Mouse (Mus musculus) intestine, embryonic 16.5 days (tissue): Measurements from ENCODE around the gene Clec3b. TPM values are rescaled to one million over a fixed set of nuclear protein-coding genes. Genes with fewer than 3 reads are reported as not detected.

Experiments
- ATAC-seq: fragments of 200-750 bp; cut with Nextera tagmentation; 2 replicates; pipeline ENCODE4 v1.8.0; 2017; ENCODE audit warnings: moderate TSS enrichment, moderate library complexity
- H3K27ac ChIP-seq: fragments of 300-500 bp; sonication (generic); 2 replicates; pipeline ENCODE4 v1.5.1; 2014; ENCODE audit warnings: mild to moderate bottlenecking, low read length
- H3K27me3 ChIP-seq: fragments of 300-500 bp; sonication (generic); replicated peaks from 2 replicates; pipeline ENCODE4 v1.6.1; 2014; ENCODE audit warnings: low read length, control low read depth, mixed read lengths; ENCODE audit not compliant: control insufficient read depth, insufficient read depth
- H3K36me3 ChIP-seq: fragments of 300-500 bp; sonication (generic); 2 replicates; pipeline ENCODE4 v1.6.1; 2014; ENCODE audit warnings: low read length, control low read depth; ENCODE audit not compliant: control insufficient read depth, insufficient read depth
- H3K4me1 ChIP-seq: fragments of 300-500 bp; sonication (generic); 2 replicates; pipeline ENCODE4 v1.6.1; 2014; ENCODE audit warnings: low read length, control low read depth, mixed read lengths; ENCODE audit not compliant: control insufficient read depth, insufficient read depth
- H3K4me2 ChIP-seq: fragments of 300-500 bp; sonication (generic); 2 replicates; pipeline ENCODE4 v1.6.1; 2014; ENCODE audit warnings: low read depth, low read length, control low read depth
- H3K4me3 ChIP-seq: fragments of 300-500 bp; sonication (generic); 2 replicates; pipeline ENCODE4 v1.5.1; 2014; ENCODE audit warnings: mild to moderate bottlenecking, low read length
- H3K9ac ChIP-seq: fragments of 300-500 bp; sonication (generic); 2 replicates; pipeline ENCODE4 v1.6.1; 2014; ENCODE audit warnings: low read depth, low read length
- H3K9me3 ChIP-seq: fragments of 300-500 bp; sonication (generic); 2 replicates; pipeline ENCODE4 v1.6.1; 2016; ENCODE audit warnings: low read length, control low read depth; ENCODE audit not compliant: control insufficient read depth
- WGBS: fragments of 180-500 bp; shearing (Covaris S2); extraction: QIAGEN DNeasy Blood & Tissue Kit; methylation state at CpG from one replicate; pipeline ENCODE4 v1.1.7; 2014; 5-methylcytosine and 5-hydroxymethylcytosine counted together
- polyA plus RNA-seq: library from polyadenylated mRNA; unstranded; fragments of >200 nt; fragmentation: Nextera tagmentation; extraction: Ambion mirVana; gene quantifications from 2 replicates; pipeline ENCODE4 v1.2.1, GENCODE M21; 2015

Clec3b gene
- polyA plus RNA-seq: 0.27 and 0.42 TPM in 2 replicates

DNA sequence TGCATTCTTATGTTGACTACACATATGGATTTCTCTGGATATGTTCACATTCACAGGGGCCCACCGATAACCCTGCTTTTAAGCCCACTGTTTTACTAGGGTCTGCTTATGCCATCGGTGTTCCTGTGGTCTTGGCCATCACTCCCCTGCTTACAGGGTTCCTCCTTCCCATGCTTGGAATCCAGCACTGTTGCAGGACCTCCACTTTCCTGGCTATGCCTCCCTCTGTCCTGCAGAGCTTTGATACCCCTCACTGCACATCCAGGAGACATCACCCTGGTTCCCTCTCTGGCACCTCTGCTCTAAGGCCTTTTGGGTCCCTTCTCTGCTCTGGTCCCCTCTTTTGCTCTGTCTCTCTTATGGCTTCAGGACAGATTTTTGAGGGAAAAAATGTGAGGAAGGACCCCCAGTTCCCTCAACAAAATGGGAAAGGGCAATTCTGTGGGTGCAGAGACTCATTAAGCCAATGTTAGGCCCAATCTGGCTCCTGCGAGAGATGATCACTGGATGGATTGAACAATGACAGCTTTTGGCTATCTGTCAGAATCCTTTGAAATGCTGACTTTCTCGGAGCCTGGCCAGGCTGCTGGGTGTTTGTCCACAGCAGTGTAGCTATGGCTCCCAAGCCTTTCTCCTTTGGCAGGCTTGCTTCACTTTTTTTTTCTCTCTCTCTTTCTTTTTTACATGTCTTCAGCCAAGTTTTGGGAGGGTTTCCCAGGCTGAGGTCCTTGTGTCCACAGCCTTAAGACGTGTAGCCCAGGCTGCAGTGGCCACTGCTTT lies at the start of gene Clec3b:
Gene Clec3b, plus strand, starts transcription at position 706 of the 780 bp plus-strand sequence.
- no peaks in the 10 kb centered on the region; the same call in 1 of the 2 replicates for H3K9me3 ChIP-seq
- no peak within 1 kb of the TSS for H3K4me2 ChIP-seq
- no peak within 1 kb of the TSS for H3K27ac ChIP-seq
- H3K4me3 ChIP-seq: no peak within 1 kb of the TSS
- H3K27me3 ChIP-seq: no peaks in the 10 kb centered on the region
- WGBS: 71% methylated on average over 5 of the region's 5 CpGs
- H3K9ac ChIP-seq: 0 out of 2 replicates have a peak within 1 kb of the TSS, but pooled peaks have one; percentile 14
- ATAC-seq: no peak
- peaks cover 2% of the 10 kb centered on the region; the same call in 1 of the 2 replicates for H3K4me1 ChIP-seq
- no peaks in the 10 kb centered on the region for H3K36me3 ChIP-seq

DNA sequence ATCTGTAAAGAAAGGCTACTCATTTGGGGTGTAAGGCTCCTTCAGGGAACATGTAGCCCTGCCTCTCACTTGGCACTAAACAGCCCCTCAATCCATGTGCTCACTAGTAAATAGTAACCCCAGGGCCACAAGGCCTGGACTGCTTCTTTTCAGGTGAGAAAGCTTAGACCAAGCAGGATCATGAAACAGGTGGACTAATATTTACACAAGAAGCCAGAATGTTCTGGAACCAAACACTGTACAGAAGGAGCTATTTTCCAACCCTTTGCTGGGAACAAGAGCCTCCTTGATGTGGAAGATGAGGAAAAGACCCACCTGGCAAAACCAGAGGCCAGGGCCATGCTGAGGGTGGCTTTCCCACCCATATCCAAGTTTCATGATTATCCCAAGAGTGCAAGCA lies 47.3 kb upstream of the Clec3b start:
- H3K27me3 ChIP-seq: no peaks in the 10 kb centered on the region
- peaks cover 7% of the 10 kb centered on the region for H3K36me3 ChIP-seq
- H3K4me3 ChIP-seq: no peak overlapping the region
- 0 out of 2 replicates have a peak, but pooled peaks have one; percentile 31 for ATAC-seq
- H3K4me2 ChIP-seq: no peak overlapping the region
- H3K27ac ChIP-seq: no peak overlapping the region
- H3K9ac ChIP-seq: no peak overlapping the region
- H3K9me3 ChIP-seq: no peaks in the 10 kb centered on the region
- H3K4me1 ChIP-seq: no peaks in the 10 kb centered on the region

DNA sequence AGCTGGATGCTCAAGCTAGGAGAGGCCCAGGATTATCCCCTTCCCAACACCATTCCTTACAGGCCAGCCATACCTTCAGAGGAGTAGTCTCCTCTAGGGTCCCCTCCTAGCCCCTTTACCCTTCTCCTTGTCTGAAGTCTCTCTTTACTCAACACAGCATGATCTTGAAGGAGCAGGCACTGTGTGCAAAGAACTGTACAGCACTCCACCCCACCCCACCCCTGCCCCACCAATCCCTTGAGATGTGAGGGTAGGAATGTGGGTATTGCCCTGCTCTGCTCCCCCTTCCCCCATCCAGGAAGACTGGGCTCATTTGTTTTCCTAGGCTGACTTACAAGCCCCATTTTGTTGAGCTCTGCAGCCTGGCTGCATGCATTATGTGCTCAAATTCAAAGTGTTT lies 46.4 kb upstream of the Clec3b start:
- no peak overlapping the region for H3K4me3 ChIP-seq

DNA sequence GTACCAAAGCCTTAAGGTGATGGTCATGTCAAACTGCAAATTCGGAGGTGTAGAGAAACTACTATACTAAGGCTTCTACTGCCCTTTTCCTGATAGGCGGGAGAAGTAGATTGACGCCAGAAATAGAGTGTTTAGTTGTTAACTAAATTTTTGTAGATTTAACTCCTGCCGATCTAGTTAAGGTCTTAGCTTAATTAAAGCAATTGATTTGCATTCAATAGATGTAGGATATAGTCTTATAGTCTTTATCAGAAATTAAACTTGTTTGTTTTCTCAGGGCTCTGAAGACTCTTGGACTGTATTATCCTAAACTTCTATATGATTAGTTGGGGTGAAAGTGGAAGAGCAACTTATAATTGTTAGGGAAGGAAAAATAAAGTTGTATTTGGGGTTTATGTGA lies 43.6 kb upstream of the Clec3b start:
- no peak overlapping the region for H3K27ac ChIP-seq
- H3K9ac ChIP-seq: no peak overlapping the region
- H3K4me3 ChIP-seq: no peak overlapping the region
- no peaks in the 10 kb centered on the region for H3K27me3 ChIP-seq
- H3K9me3 ChIP-seq: no peaks in the 10 kb centered on the region
- H3K36me3 ChIP-seq: no peaks in the 10 kb centered on the region
- WGBS: 89% methylated on average over 4 of the region's 4 CpGs
- ATAC-seq: no peak
- H3K4me1 ChIP-seq: peaks cover 11% of the 10 kb centered on the region; the same call in 1 of the 2 replicates
- H3K4me2 ChIP-seq: no peak overlapping the region

More for the DNA sequence above, 46.4 kb upstream of the Clec3b start:
- no peak overlapping the region for H3K4me2 ChIP-seq
- no peaks in the 10 kb centered on the region for H3K4me1 ChIP-seq
- no peak overlapping the region for H3K27ac ChIP-seq
- H3K27me3 ChIP-seq: no peaks in the 10 kb centered on the region
- peaks cover 7% of the 10 kb centered on the region for H3K36me3 ChIP-seq
- H3K9ac ChIP-seq: no peak overlapping the region
- no peak for ATAC-seq
- H3K9me3 ChIP-seq: no peaks in the 10 kb centered on the region

DNA sequence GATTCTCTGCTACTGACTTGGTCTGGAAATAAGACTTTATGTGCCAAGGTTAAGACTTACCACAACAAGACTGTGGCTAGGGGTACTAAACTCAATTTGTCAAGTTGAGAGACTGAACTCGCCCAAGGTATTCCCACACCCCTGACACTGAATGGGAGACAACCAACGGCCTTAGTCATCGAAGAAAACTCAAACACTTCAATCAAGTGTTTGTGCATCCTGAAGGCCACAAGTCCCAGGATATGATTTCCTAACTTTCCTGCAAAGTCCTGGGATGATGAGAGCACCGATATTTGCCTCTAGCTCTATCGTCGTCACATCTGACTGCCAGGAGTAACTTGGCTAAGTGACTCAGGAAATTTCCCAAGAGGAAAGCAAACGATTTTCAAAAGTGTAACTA lies 41.6 kb upstream of the Clec3b start:
- Histone ChIP-seq H3K4me3 (no peak overlapping the region), H3K9ac (no peak overlapping the region), H3K9me3 (no peaks in the 10 kb centered on the region), H3K4me2 (no peak overlapping the region), H3K27me3 (no peaks in the 10 kb centered on the region), H3K27ac (no peak overlapping the region), H3K36me3 (no peaks in the 10 kb centered on the region), H3K4me1 (peaks cover 16% of the 10 kb centered on the region)
- no peak for ATAC-seq
- 89% methylated on average over 7 of the region's 7 CpGs for WGBS

DNA sequence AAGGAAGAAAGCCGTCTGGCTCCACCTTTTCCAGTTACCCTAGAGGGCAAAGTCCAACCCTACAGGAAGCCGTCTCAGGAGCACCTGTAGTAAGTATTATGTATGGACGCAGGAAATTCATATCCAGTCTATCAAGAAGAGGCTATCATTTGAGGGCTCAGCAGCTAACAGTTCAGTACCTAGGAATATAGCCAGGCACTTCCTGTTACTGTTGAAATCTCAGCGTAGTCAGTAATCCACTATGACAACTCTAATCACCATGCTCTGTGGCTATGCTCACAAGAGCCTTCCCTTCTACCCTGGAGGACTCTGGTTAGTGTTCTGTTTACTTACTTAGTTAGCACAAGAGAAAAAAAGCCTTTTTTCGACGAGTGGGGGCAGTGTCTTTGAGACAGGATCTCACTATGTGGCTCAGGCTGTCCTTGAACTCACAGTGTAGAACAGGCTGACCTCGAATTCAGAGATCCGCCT lies 39.0 kb upstream of the Clec3b start:
- peak; percentile 39 for ATAC-seq
- WGBS: 41% methylated on average over 8 of the region's 8 CpGs
- Histone ChIP-seq H3K36me3 (no peaks in the 10 kb centered on the region), H3K4me1 (peaks cover 16% of the 10 kb centered on the region), H3K27me3 (no peaks in the 10 kb centered on the region), H3K9me3 (no peaks in the 10 kb centered on the region), H3K4me3 (peak overlapping the region; percentile 88), H3K9ac (peak overlapping the region; percentile 95; the same call in 1 of the 2 replicates), H3K27ac (peak overlapping the region; percentile 95), H3K4me2 (peak overlapping the region; percentile 75)

DNA sequence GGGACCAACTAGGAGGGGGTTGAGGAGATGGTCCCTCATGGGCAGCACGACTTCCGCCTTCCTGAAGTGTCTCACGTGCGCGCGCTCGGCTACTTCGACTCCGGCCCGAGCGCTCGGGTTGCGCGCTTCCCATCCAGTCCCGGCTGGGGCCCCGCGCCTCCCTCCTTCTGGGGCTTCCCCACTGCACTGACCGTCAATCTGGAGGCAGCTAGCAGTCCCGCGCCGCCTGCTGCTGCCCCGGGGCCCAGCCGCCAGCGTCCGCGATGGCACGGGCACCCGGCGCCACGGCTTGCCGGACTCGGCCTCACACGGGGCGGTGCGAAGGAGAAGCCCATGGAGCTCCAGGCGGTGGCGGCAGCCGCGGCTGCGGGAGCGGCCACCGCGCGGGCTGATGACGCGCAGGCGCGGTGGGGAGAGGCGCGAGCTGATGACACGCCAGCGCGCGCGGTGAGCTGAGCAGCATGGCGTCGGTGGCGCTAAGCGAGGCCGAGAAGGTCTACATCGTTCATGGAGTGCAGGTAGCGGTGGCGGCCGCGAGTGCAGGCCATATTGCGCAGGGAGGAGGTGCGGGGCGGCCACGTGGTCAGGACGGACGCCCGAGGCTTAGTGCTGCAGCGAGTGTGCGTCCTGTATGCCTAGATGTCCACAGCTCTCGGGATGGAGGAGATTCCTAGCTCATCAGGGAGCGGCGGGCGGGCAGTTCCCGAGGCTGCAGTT lies 37.8 kb upstream of the Clec3b start, which contains the start of the genes Zdhhc3 and Exosc7:
Gene Zdhhc3, minus strand, starts transcription at position 401 of the 717 bp plus-strand sequence.
Gene Exosc7, plus strand, starts transcription at position 411 of the 717 bp plus-strand sequence.
- Histone ChIP-seq H3K4me2 (peak within 1 kb of the TSS; percentile 75), H3K27ac (peak within 1 kb of the TSS; percentile 95), H3K4me3 (peak within 1 kb of the TSS; percentile 88), H3K9ac (peak within 1 kb of the TSS; percentile 95), H3K27me3 (no peaks in the 10 kb centered on the region), H3K36me3 (no peaks in the 10 kb centered on the region), H3K9me3 (no peaks in the 10 kb centered on the region), H3K4me1 (peaks cover 16% of the 10 kb centered on the region)
- peak; percentile 93 for ATAC-seq
- under 1% methylated on average over 79 of the region's 79 CpGs for WGBS

DNA sequence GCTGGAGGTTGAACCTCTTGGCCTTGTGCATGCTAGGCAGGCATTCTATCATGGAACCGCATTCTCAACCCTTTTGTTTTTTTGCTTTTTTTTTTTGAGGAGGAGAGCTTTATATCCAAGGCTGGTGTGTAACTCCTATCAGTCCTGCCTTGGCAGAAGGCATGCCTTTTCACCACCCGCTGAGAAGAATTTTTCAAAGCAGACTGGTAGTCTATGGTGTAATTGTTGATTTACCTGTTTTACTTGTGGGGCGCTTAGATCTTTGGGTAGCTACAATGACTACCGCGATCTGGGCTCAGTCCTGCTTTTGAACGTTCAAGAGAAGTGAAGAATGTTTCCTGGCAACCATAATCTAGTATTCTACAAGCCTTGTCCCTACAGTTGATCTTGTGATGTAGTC lies 36.8 kb upstream of the Clec3b start:
- peak overlapping the region; percentile 95; the same call in 1 of the 2 replicates for H3K27ac ChIP-seq
- H3K36me3 ChIP-seq: peaks cover 2% of the 10 kb centered on the region; the same call in 1 of the 2 replicates
- H3K4me2 ChIP-seq: peak overlapping the region; percentile 75
- peaks cover 16% of the 10 kb centered on the region for H3K4me1 ChIP-seq
- no peaks in the 10 kb centered on the region for H3K9me3 ChIP-seq
- H3K9ac ChIP-seq: peak overlapping the region; percentile 95
- no peak for ATAC-seq
- WGBS: 51% methylated on average over 6 of the region's 6 CpGs
- H3K27me3 ChIP-seq: no peaks in the 10 kb centered on the region
- H3K4me3 ChIP-seq: peak overlapping the region; percentile 88

DNA sequence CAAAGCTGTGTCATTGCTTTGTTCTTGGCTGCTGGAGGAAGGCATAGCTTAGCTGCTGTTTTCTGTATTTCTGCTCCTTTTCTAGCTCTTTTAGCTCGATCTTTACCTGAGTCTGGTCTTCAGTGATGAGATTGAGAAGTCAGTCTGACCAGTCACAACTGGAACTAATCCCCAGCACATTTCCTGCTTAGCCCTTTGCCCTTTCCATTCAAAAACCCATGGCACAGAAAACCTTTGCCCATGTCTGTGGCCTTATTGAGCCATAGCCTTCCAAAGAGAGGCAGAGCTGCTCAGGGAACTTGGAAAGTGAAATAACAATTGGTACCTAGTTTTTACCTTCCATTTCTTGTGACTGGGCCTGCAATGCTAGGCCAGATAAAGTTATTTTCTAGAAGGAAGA lies 35.2 kb upstream of the Clec3b start:
- H3K36me3 ChIP-seq: peaks cover 16% of the 10 kb centered on the region; the same call in 1 of the 2 replicates
- H3K27ac ChIP-seq: no peak overlapping the region
- H3K9me3 ChIP-seq: no peaks in the 10 kb centered on the region
- no peak overlapping the region for H3K4me3 ChIP-seq
- no peak overlapping the region for H3K9ac ChIP-seq
- H3K4me2 ChIP-seq: no peak overlapping the region
- H3K4me1 ChIP-seq: peaks cover 16% of the 10 kb centered on the region
- no peak for ATAC-seq
- H3K27me3 ChIP-seq: no peaks in the 10 kb centered on the region
- 86% methylated on average over 1 of the region's 1 CpGs for WGBS
